Mouse (Mus musculus) ES-E14 (cell line): Measurements from ENCODE around the gene Bcl10. TPM values are rescaled to one million over a fixed set of nuclear protein-coding genes. Genes with fewer than 3 reads are reported as not detected.
A peak's percentile ranks its signal among the peaks of the same experiment; 100 is the strongest.

Experiments
- DNase-seq: peaks from one replicate; pipeline ENCODE4 v3.0.0-alpha.2; 2013; ENCODE audit warnings: low read depth, low spot score
- H3K27ac ChIP-seq: 2 replicates; pipeline ENCODE4 v1.5.1; 2012; ENCODE audit warnings: low read depth, mild to moderate bottlenecking, low read length, moderate library complexity, mixed read lengths; ENCODE audit not compliant: poor library complexity, insufficient read depth, severe bottlenecking
- H3K36me3 ChIP-seq: 2 replicates; pipeline ENCODE4 v1.6.1; 2012; ENCODE audit warnings: mild to moderate bottlenecking, low read length, moderate library complexity, mixed read lengths; ENCODE audit not compliant: control insufficient read depth, poor library complexity, insufficient read depth, severe bottlenecking
- H3K4me1 ChIP-seq, 2 experiments: fragments of 150-350 bp in 1 of 2; sonication (generic) in 1 of 2; 2 replicates each; pipeline ENCODE4 v1.6.1; 2012; ENCODE audit warnings: low read length in 2 of 2, mild to moderate bottlenecking in 1 of 2, mixed read lengths in 1 of 2; ENCODE audit not compliant: control insufficient read depth in 2 of 2, insufficient read depth in 2 of 2, poor library complexity in 1 of 2
- H3K4me3 ChIP-seq, 2 experiments: fragments of 150-350 bp in 1 of 2; sonication (generic) in 1 of 2; 2 replicates each; pipeline ENCODE4 v1.5.1; 2012; ENCODE audit warnings: low read length in 2 of 2, low read depth in 1 of 2, mild to moderate bottlenecking in 1 of 2, mixed read lengths in 1 of 2; ENCODE audit not compliant: insufficient read depth in 1 of 2, poor library complexity in 1 of 2, severe bottlenecking in 1 of 2
- H3K9ac ChIP-seq: 2 replicates; pipeline ENCODE4 v1.6.1; 2012; ENCODE audit warnings: low read depth, mild to moderate bottlenecking, low read length, mixed read lengths; ENCODE audit not compliant: poor library complexity, insufficient read depth, severe bottlenecking
- H3K9me3 ChIP-seq: fragments of 150-350 bp; sonication (generic); 2 replicates; pipeline ENCODE4 v1.6.1; 2012; ENCODE audit warnings: low read depth, mild to moderate bottlenecking, low read length; ENCODE audit not compliant: control insufficient read depth, insufficient read depth
- CHD2 ChIP-seq: IDR thresholded peaks from 2 replicates; pipeline ENCODE4 v1.6.1; 2014; ENCODE audit warnings: mild to moderate bottlenecking, low read depth, low read length, inconsistent platforms
- HCFC1 ChIP-seq: IDR thresholded peaks from 2 replicates; pipeline ENCODE4 v1.6.1; 2012; ENCODE audit warnings: low read length, inconsistent platforms, borderline replicate concordance; ENCODE audit not compliant: insufficient read depth
- MAFK ChIP-seq: IDR thresholded peaks from 2 replicates; pipeline ENCODE4 v1.6.1; 2014; ENCODE audit warnings: mild to moderate bottlenecking, low read depth, low read length, inconsistent platforms; ENCODE audit not compliant: insufficient read depth
- ZC3H11A ChIP-seq: IDR thresholded peaks from 2 replicates; pipeline ENCODE4 v1.6.1; 2012; ENCODE audit warnings: low read depth, mild to moderate bottlenecking, inconsistent platforms, low read length, borderline replicate concordance
- ZNF384 ChIP-seq: IDR thresholded peaks from 2 replicates; pipeline ENCODE4 v1.6.1; 2012; ENCODE audit warnings: low read depth, low read length, inconsistent platforms
- in situ Hi-C, 2 experiments: fragments of 600-800 bp; cut with MboI; formaldehyde crosslinking; loops; one replicate each; pipeline ENCODE4 v1.15.1; 2025; ENCODE audit warnings: low sequenced_read_pairs in 2 of 2, inconsistent platforms in 1 of 2; ENCODE audit not compliant: unreplicated experiment in 2 of 2
- total RNA-seq: library from RNA; depleted of rRNA; stranded (reverse); fragments of 300-350 nt; gene quantifications from 2 replicates; pipeline ENCODE4 v1.2.3, GENCODE M21; 2012

Gene Bcl10
- total RNA-seq, 1 experiment = 27.8 TPM

DNA sequence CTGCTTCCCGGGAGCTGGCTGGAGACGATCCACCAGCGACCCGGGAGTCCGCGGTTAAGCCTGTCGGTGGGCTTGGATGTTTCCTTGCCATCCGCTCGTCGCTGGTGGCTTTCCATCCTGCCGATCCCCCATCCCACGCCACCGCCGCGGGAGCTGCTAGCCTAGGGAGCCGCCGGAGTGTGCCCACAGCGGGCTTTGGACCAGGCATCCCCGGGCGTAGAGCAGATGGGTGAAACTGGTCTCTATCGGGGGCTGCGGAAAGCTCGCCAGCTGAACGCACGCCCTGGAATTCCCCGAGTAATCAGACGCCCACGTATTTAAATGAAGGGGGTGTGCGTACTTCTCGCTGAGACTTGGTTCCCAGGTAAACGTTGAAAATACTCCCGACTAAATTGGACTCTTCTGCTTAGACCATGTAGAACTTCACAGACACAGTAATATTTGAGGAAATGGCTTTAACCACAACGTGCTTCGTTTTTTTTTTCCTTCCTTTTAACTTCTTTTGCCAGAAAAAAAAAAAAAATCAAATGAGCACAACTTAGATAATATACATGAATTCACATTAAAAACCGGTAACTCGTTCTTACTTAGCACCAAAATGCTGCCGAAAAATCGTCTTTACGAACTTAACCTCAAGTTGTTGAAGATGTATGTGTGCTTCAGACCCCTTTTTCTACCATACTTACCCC lies 2.2 kb downstream of the Bcl10 start:
- Histone ChIP-seq H3K9ac (peak overlapping the region; percentile 90), H3K36me3 (peaks cover 5% of the 10 kb centered on the region; the same call in 1 of the 2 replicates), H3K9me3 (no peaks in the 10 kb centered on the region), H3K4me3 (peak overlapping the region; percentile 89 to 98), H3K4me1 (0 out of 4 replicates have a peak, but pooled peaks cover 0 to 2% of the 10 kb centered on the region in 2 experiments), H3K27ac (peak overlapping the region; percentile 62; the same call in 1 of the 2 replicates)
- DNase-seq = no peak
- no peak for TF ChIP-seq HCFC1
- TF ChIP-seq ZC3H11A = no peak
- no peak for TF ChIP-seq MAFK
- TF ChIP-seq CHD2 = no peak
- TF ChIP-seq ZNF384 = no peak
- in situ Hi-C loops = loop anchor here in 1 of 2 experiments (25.0 kb wide), 2 partner anchors 312 to 512 kb away; no protein-coding TSS in a partner anchor

DNA sequence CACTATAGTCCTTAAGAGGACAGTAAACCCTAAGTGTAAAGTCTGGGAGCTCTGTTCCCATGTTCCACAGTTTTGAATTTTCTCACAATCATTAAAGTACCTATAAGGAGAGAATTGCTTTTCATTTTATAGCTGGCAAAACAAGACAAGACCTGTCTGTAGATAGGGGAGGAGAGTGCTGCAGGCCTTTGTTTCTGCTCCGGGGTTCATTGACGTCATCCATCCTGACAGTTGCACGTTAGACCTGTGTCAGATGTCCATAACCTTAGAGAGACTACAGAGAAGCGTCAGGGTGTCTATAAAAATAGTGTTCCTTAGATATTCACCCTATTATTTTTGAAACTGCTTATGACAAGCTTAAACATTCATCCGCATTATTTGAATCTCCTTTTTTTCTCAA lies 2.9 kb downstream of the Bcl10 start:
- Histone ChIP-seq H3K27ac (no peak overlapping the region), H3K4me1 (0 out of 4 replicates have a peak, but pooled peaks cover 0 to 2% of the 10 kb centered on the region in 2 experiments), H3K9ac (peak overlapping the region; percentile 54; the same call in 1 of the 2 replicates), H3K9me3 (no peaks in the 10 kb centered on the region), H3K36me3 (peaks cover 6% of the 10 kb centered on the region), H3K4me3 (peak overlapping the region in 1 of 2 experiments; percentile 98; a peak in 2 of 4 replicates)
- in situ Hi-C loops = no loop called here
- TF ChIP-seq ZNF384 (no peak), MAFK (no peak), HCFC1 (no peak), ZC3H11A (no peak), CHD2 (no peak)
- no peak for DNase-seq

DNA sequence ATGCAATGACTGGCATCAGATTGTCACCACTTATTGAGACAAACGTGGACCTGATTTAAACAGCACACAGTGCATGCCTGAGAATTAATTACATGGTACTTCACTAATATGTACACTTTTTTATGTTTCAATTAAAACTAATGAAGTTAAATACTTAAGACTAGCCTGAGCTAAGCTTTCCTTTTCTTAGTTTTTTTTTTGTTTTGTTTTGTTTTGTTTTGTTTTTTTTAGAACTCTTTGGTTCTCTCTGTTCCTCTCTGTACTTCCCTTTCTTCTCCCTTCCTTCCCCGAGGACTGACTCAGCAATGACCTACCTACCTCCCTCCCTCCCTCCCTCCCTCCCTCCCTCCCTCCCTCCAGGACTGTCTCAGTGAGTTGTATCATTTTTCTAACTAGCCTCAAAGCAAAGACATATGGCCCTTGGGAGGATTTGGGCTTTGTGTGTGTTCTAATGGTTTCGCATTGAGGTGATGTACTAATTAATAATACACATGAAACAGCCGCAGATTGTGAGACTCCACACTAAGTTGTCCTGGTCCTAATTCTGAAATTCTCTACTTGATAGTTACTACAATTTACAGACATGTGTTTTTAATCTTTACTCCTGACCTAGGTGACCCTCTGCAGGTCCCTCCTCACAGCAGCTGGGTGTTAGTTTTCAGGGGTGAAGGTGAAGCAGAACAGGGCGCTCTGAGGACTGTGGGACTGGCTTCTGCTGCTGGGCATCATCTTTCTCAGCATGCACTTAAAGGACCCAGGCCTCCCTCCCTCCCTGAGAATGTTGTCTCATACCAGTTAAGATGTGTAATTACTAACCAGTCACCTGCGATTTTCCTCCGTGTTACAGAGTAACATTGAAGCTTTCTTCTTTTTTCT lies 7.2 kb downstream of the Bcl10 start:
- Histone ChIP-seq H3K4me3 (no peak overlapping the region), H3K4me1 (no peaks in the 10 kb centered on the region), H3K9me3 (no peaks in the 10 kb centered on the region), H3K9ac (no peak overlapping the region), H3K27ac (no peak overlapping the region), H3K36me3 (peaks cover 24% of the 10 kb centered on the region)
- in situ Hi-C loops = no loop called here
- TF ChIP-seq CHD2 = no peak
- DNase-seq = no peak

DNA sequence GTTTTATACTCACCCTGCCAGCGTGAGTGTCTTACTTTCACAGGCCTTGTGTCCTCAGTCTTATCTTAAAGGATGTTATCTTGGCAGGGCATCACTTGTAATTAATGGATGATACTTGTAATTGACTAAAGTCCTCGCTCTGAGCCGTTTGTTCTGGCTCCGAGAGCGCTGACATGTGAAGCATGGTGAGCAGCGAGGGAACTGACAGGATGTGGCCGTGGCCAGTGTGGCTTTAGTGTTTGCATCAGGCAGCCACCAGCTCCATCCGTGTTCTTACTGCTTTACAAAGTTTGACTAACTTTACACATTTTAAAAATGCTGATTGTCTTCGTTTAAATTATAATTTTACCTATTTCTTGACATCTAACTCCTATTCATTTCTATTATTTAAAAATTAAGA lies 11.2 kb downstream of the Bcl10 start:
- Histone ChIP-seq H3K27ac (no peak overlapping the region), H3K4me3 (no peak overlapping the region), H3K4me1 (no peaks in the 10 kb centered on the region), H3K9me3 (no peaks in the 10 kb centered on the region), H3K36me3 (peaks cover 20% of the 10 kb centered on the region), H3K9ac (no peak overlapping the region)
- DNase-seq = no peak
- in situ Hi-C loops = no loop called here
- TF ChIP-seq CHD2 (no peak), HCFC1 (no peak), ZC3H11A (no peak), ZNF384 (no peak), MAFK (no peak)
